Mouse (Mus musculus): ENCODE results near the gene Rps11. TPM values are rescaled to one million over a fixed set of nuclear protein-coding genes. Genes with fewer than 3 reads are reported as not detected.

Rps11 gene
- polyA plus RNA-seq, 1 experiment = 2,753 TPM

DNA sequence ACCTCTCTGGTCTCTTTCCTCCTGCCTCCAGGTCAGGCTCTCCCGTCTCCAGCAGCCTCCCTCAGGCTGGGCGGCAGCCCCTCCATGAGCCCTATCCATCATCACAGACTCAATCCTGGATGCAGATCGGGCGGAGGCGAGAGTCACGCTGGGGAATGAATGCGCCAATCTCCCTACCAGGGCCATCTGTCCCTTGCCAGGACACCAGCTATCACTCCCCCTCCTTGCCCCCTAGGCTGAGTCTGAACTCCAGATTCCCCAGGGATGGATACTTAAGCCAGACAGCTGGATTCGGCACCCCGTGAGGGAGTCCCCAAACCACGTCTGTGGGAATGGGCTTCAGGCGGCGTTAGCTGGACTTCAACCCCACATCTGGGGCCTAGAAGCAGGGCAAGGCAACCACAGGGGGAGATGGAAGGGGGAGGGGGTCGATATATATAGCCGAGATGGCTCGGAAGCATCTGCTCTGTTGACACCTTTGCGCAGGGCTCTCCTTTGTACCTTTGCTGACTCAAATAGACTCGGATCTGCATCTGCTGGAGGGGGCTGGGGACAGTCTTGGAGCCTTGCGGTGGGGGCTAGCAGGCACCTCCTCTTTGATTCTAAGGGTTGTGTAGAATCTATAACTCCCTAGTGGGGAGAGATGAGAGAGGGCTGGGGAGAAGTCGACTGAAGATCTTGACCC lies 43.7 kb upstream of the Rps11 start:
- Histone ChIP-seq H3K9me3 (replicated peaks; ENCODE audit: control insufficient read depth, insufficient read depth, low read length, poor library complexity, severe bottlenecking) (peaks cover 6% of the 10 kb centered on the region; the same call in 1 of the 2 replicates), H3K27ac (ENCODE audit: insufficient read depth, low read length) (no peak overlapping the region), H3K36me3 (ENCODE audit: control insufficient read depth, insufficient read depth, low read length, poor library complexity, severe bottlenecking) (no peaks in the 10 kb centered on the region), H3K9ac (ENCODE audit: low read depth, poor library complexity, severe bottlenecking) (no peak overlapping the region), H3K4me1 (ENCODE audit: control insufficient read depth, insufficient read depth, low read length) (no peaks in the 10 kb centered on the region), H3K4me3 (ENCODE audit: low read depth, low read length) (no peak overlapping the region), H3K27me3 (ENCODE audit: control insufficient read depth, insufficient read depth, low read length, poor library complexity, severe bottlenecking) (peaks cover 1% of the 10 kb centered on the region; the same call in 1 of the 2 replicates)
- TF ChIP-seq POLR2A (IDR thresholded peaks at IDR 0.05; ENCODE audit: insufficient read depth, low read length) (no peak), EP300 (IDR thresholded peaks at IDR 0.05; ENCODE audit: insufficient read depth, low read depth, low read length) (no peak), CTCF (IDR thresholded peaks at IDR 0.05; ENCODE audit: low read depth, low read length) (no peak)

DNA sequence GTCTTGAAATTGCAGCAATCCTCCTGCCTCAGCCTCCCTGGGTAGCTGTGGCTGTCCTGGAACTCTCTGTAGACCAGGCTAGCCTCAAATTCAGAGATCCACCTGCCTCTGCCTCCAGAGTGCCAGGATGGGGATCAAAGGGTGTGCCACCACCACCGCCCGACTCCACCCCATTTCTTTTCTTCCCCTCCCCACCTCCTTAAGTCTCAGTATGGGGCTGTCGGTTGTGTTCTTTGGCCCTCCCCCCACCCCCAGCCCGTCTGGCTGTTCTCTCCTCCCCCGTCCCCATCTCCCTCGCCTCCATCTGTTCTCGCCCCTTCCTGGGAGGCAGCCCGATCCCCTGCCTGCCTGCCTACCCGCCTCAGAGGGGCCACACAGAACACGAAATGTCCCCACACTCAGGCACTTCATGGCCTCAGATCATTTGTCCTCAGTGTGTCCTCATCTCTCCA lies 42.7 kb upstream of the Rps11 start:
- Histone ChIP-seq H3K27me3 (ENCODE audit: control insufficient read depth, insufficient read depth, low read length, poor library complexity, severe bottlenecking) (peaks cover 1% of the 10 kb centered on the region; the same call in 1 of the 2 replicates), H3K36me3 (ENCODE audit: control insufficient read depth, insufficient read depth, low read length, poor library complexity, severe bottlenecking) (no peaks in the 10 kb centered on the region), H3K4me1 (ENCODE audit: control insufficient read depth, insufficient read depth, low read length) (no peaks in the 10 kb centered on the region), H3K9ac (ENCODE audit: low read depth, poor library complexity, severe bottlenecking) (no peak overlapping the region), H3K27ac (ENCODE audit: insufficient read depth, low read length) (no peak overlapping the region), H3K4me3 (ENCODE audit: low read depth, low read length) (no peak overlapping the region), H3K9me3 (replicated peaks; ENCODE audit: control insufficient read depth, insufficient read depth, low read length, poor library complexity, severe bottlenecking) (peaks cover 6% of the 10 kb centered on the region; the same call in 1 of the 2 replicates)
- TF ChIP-seq POLR2A (IDR thresholded peaks at IDR 0.05; ENCODE audit: insufficient read depth, low read length) (no peak), CTCF (IDR thresholded peaks at IDR 0.05; ENCODE audit: low read depth, low read length) (no peak), EP300 (IDR thresholded peaks at IDR 0.05; ENCODE audit: insufficient read depth, low read depth, low read length) (no peak)

DNA sequence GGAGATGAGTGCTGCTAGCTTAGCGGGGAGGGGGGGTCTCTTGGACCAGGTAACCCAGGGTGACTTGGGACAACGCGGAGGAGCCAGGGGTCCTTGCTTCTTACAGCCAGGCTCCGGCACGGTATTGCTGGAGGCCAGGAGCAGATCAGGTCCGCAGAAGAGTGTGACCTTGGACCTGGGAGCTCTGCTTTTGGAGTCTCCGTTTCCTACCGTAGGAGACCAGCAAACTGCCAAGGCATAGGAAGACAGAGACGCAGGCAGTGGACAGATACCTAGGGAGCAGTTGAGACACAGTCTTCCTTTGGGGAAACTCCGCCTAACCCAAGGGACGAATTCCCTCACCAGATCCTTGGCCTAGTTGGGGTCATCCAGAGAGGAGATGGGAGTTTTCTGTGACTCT lies 41.5 kb upstream of the Rps11 start:
- H3K9ac ChIP-seq (ENCODE audit: low read depth, poor library complexity, severe bottlenecking) = no peak overlapping the region
- TF ChIP-seq POLR2A (IDR thresholded peaks at IDR 0.05; ENCODE audit: insufficient read depth, low read length) = no peak
- TF ChIP-seq CTCF (IDR thresholded peaks at IDR 0.05; ENCODE audit: low read depth, low read length) = no peak
- TF ChIP-seq EP300 (IDR thresholded peaks at IDR 0.05; ENCODE audit: insufficient read depth, low read depth, low read length) = no peak
- no peak overlapping the region for H3K27ac ChIP-seq (ENCODE audit: insufficient read depth, low read length)
- no peaks in the 10 kb centered on the region for H3K36me3 ChIP-seq (ENCODE audit: control insufficient read depth, insufficient read depth, low read length, poor library complexity, severe bottlenecking)
- H3K4me3 ChIP-seq (ENCODE audit: low read depth, low read length) = no peak overlapping the region
- H3K27me3 ChIP-seq (ENCODE audit: control insufficient read depth, insufficient read depth, low read length, poor library complexity, severe bottlenecking) = peaks cover 1% of the 10 kb centered on the region; the same call in 1 of the 2 replicates
- peaks cover 6% of the 10 kb centered on the region; the same call in 1 of the 2 replicates for H3K9me3 ChIP-seq (replicated peaks; ENCODE audit: control insufficient read depth, insufficient read depth, low read length, poor library complexity, severe bottlenecking)
- H3K4me1 ChIP-seq (ENCODE audit: control insufficient read depth, insufficient read depth, low read length) = no peaks in the 10 kb centered on the region

DNA sequence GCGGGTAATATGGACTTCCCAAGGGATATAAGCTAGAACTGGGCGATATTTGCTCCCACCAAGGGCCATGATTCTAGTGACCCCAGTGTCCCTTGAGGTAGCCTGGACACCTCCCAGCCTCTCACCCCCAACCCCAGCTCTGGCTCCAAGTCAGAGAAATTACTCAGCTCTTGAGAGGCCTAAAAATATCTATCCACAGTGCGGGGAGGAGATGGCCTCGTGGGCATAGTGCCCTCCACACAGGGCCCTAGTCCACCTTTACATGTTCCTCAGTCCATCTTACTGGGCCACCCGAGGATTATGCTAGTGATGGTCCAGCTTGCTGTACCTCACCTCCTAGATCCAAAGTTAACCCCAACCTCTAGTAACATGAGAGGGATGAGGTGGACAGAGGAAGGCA lies 40.6 kb upstream of the Rps11 start:
- Histone ChIP-seq H3K9me3 (replicated peaks; ENCODE audit: control insufficient read depth, insufficient read depth, low read length, poor library complexity, severe bottlenecking) (peaks cover 4% of the 10 kb centered on the region; the same call in 1 of the 2 replicates), H3K27ac (ENCODE audit: insufficient read depth, low read length) (no peak overlapping the region), H3K4me3 (ENCODE audit: low read depth, low read length) (no peak overlapping the region), H3K4me1 (ENCODE audit: control insufficient read depth, insufficient read depth, low read length) (no peaks in the 10 kb centered on the region), H3K27me3 (ENCODE audit: control insufficient read depth, insufficient read depth, low read length, poor library complexity, severe bottlenecking) (peaks cover 1% of the 10 kb centered on the region; the same call in 1 of the 2 replicates), H3K36me3 (ENCODE audit: control insufficient read depth, insufficient read depth, low read length, poor library complexity, severe bottlenecking) (no peaks in the 10 kb centered on the region), H3K9ac (ENCODE audit: low read depth, poor library complexity, severe bottlenecking) (no peak overlapping the region)
- TF ChIP-seq EP300 (IDR thresholded peaks at IDR 0.05; ENCODE audit: insufficient read depth, low read depth, low read length) (no peak), POLR2A (IDR thresholded peaks at IDR 0.05; ENCODE audit: insufficient read depth, low read length) (no peak), CTCF (IDR thresholded peaks at IDR 0.05; ENCODE audit: low read depth, low read length) (no peak)

DNA sequence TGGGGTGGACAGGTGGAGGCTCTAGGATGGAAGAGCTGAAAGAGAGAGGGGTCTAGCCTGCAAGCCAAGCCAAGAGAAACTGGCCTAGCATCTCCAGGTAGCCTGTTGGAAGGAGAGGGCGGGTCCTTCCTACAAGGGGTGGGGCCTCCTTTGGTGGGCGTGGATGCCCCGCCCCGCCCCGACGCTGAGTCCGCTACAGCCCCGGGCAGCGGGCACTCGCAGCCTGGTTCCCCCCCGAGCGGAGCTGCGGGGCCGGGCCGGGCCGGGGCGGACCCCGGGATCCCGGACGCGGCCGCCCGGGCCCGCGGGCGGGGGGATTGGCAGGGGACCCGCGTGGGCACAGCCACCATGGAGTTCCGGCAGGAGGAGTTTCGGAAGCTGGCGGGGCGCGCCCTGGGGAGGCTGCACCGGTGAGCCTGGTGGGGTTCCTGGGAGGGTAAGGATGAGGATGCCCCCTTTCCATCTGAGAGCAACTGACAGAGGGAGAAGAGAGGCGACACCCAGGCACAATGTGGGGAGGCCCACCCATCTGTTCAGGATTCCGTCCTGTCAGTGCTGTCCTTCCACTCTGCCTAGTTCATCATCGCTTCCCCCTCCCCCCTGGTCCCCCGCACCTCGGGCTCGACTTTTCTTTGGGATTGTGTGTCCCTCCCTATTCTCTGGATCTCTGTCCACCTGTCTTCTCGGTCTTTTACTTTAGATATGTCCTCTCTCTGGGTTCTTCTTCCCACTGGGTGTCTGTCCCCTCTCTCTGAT lies 39.7 kb upstream of the Rps11 start, which contains the start of gene Slc17a7:
Slc17a7 (plus strand) TSS at position 215 of the 756 bp plus-strand sequence.
- H3K9ac ChIP-seq (ENCODE audit: low read depth, poor library complexity, severe bottlenecking) = peak within 1 kb of the TSS; percentile 47
- H3K27ac ChIP-seq (ENCODE audit: insufficient read depth, low read length) = no peak within 1 kb of the TSS
- TF ChIP-seq CTCF (IDR thresholded peaks at IDR 0.05; ENCODE audit: low read depth, low read length) = no peak
- TF ChIP-seq POLR2A (IDR thresholded peaks at IDR 0.05; ENCODE audit: insufficient read depth, low read length) = no peak
- no peak for TF ChIP-seq EP300 (IDR thresholded peaks at IDR 0.05; ENCODE audit: insufficient read depth, low read depth, low read length)
- no peaks in the 10 kb centered on the region for H3K9me3 ChIP-seq (replicated peaks; ENCODE audit: control insufficient read depth, insufficient read depth, low read length, poor library complexity, severe bottlenecking)
- H3K4me3 ChIP-seq (ENCODE audit: low read depth, low read length) = peak within 1 kb of the TSS; percentile 59
- no peaks in the 10 kb centered on the region for H3K4me1 ChIP-seq (ENCODE audit: control insufficient read depth, insufficient read depth, low read length)
- peaks cover 1% of the 10 kb centered on the region; the same call in 1 of the 2 replicates for H3K27me3 ChIP-seq (ENCODE audit: control insufficient read depth, insufficient read depth, low read length, poor library complexity, severe bottlenecking)
- H3K36me3 ChIP-seq (ENCODE audit: control insufficient read depth, insufficient read depth, low read length, poor library complexity, severe bottlenecking) = no peaks in the 10 kb centered on the region
